Mouse (Mus musculus) kidney, adult 2 months (tissue): ENCODE results near the gene Pde1c. TPM values are rescaled to one million over a fixed set of nuclear protein-coding genes. Genes with fewer than 3 reads are reported as not detected.

Experiments used
- DNase-seq: peaks from one replicate; pipeline ENCODE4 v3.0.0; 2021
- H3K27ac ChIP-seq: fragments of 200-500 bp; 2 replicates; pipeline ENCODE4 v1.5.1; 2012; ENCODE audit warnings: low read depth, low read length, control low read depth, inconsistent platforms; ENCODE audit not compliant: insufficient read depth
- H3K27me3 ChIP-seq: fragments of 200-500 bp; replicated peaks from 2 replicates; pipeline ENCODE4 v1.6.1; 2012; ENCODE audit warnings: mild to moderate bottlenecking, moderate library complexity, low read length, inconsistent platforms; ENCODE audit not compliant: control insufficient read depth, insufficient read depth
- H3K36me3 ChIP-seq: fragments of 200-500 bp; 2 replicates; pipeline ENCODE4 v1.6.1; 2012; ENCODE audit warnings: mild to moderate bottlenecking, moderate library complexity, low read length, inconsistent platforms; ENCODE audit not compliant: control insufficient read depth, insufficient read depth
- H3K4me1 ChIP-seq: fragments of 200-500 bp; 2 replicates; pipeline ENCODE4 v1.6.1; 2011; ENCODE audit warnings: low read length; ENCODE audit not compliant: control insufficient read depth, insufficient read depth
- H3K4me3 ChIP-seq: fragments of 200-500 bp; 2 replicates; pipeline ENCODE4 v1.5.1; 2011; ENCODE audit warnings: mild to moderate bottlenecking, low read depth, low read length, control low read depth; ENCODE audit not compliant: insufficient read depth
- CTCF ChIP-seq: fragments of 200-500 bp; conservative IDR thresholded peaks from 2 replicates; pipeline ENCODE4 v1.5.1; 2011; ENCODE audit warnings: low read depth, mild to moderate bottlenecking, control low read depth, low read length, moderate library complexity, mixed read lengths; ENCODE audit not compliant: insufficient read depth, insufficient read length
- POLR2A ChIP-seq: fragments of 200-500 bp; IDR thresholded peaks from one replicate; pipeline ENCODE4 v1.6.1; 2011; ENCODE audit warnings: low read depth, low read length, control low read depth
- WGBS: fragments of 180-500 bp; shearing (Covaris S2); methylation state at CpG from one replicate; pipeline ENCODE4 v1.1.7; 2018; 5-methylcytosine and 5-hydroxymethylcytosine counted together
- polyA plus RNA-seq: library from polyadenylated mRNA; depleted of rRNA; stranded (reverse); fragments of >200 nt; gene quantifications from 2 replicates; pipeline ENCODE4 v1.2.3, GENCODE M21; 2012

Gene Pde1c
- polyA plus RNA-seq, 1 experiment = 0.94 TPM

DNA sequence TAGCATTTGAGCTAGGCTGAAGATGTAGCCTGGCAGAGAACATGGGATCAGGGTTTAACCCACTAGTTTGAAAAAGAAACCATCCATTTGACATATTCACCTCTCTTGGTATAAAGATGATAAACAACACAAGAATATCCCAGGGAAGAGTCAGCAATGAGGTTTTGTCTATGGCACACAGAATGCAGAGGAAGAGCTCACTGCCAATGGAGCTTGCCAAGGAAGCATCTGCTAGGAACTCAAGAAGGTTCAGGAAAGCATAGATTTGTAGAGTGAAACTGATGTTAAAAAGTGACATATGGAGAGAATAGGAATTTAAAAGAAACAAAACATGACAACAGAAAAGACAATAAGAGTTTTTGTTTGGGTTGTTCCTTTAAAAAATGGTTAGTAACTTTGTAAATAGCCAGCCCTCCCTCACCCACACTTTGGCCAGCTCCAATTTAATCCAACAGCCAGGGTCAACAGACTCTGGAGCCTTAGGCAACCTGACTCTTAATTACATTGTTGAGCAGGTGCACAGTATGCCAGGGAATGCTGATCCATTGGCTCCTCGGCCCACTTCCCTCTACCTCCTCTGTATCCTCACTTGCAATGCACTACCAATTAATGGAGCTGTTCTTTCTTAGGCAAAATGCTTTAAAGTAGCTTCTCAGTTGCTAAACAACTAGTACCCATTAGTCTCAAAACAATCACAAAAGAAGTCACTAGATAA lies 377.3 kb downstream of the Pde1c start:
- H3K4me3 ChIP-seq = no peak overlapping the region
- H3K27me3 ChIP-seq = no peaks in the 10 kb centered on the region
- no peaks in the 10 kb centered on the region for H3K36me3 ChIP-seq
- no peak overlapping the region for H3K27ac ChIP-seq
- TF ChIP-seq CTCF = no peak
- 48% methylated on average over 1 of the region's 1 CpGs for WGBS
- no peaks in the 10 kb centered on the region for H3K4me1 ChIP-seq
- DNase-seq = no peak

DNA sequence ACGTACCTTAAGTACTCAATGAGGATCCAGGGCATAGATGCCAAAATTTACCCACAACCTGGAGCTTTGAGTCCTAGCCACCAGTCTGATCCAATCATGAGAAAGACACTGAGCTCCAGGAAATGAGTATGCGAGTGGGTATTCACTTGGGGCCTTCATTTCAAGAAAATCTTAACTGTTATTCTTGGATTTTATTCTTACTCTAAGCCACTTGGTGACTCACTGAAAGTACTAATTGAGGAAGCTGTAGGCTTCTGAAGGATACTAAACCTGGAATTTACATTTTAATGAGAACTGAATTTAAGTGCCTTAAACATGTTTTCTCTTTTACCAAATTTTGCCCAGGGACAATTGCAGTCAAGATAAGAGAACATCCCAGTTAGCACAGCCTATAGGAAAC lies 392.4 kb downstream of the Pde1c start:
- no peak overlapping the region for H3K4me3 ChIP-seq
- no peaks in the 10 kb centered on the region for H3K4me1 ChIP-seq
- H3K36me3 ChIP-seq = no peaks in the 10 kb centered on the region
- no peak overlapping the region for H3K27ac ChIP-seq
- H3K27me3 ChIP-seq = no peaks in the 10 kb centered on the region
- no peak for DNase-seq
- TF ChIP-seq CTCF = no peak
- TF ChIP-seq POLR2A = no peak
- WGBS = 82% methylated on average over 2 of the region's 2 CpGs

DNA sequence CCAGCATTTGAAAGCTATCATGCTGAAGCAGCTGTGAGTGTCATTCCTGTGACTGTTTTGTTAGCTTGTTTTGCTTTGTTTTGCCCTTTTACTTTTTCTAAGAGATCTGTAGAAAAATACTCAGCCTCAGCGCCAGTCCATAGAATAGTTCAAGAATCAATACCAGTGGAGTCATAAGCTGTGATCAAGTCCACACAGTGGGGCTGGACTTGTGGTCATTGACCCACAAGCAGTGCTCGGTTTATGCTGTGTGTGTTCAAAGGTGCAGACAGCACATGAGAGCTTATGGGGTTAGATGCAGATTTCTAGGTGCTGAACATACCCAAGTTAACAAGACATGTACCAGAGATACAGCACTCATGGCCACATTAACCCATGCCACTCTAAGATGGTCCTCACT lies 396.7 kb downstream of the Pde1c start:
- H3K27ac ChIP-seq = no peak overlapping the region
- WGBS = 76% methylated on average over 2 of the region's 2 CpGs
- H3K4me1 ChIP-seq = no peaks in the 10 kb centered on the region
- H3K27me3 ChIP-seq = no peaks in the 10 kb centered on the region
- no peaks in the 10 kb centered on the region for H3K36me3 ChIP-seq
- DNase-seq = no peak
- no peak overlapping the region for H3K4me3 ChIP-seq
- TF ChIP-seq CTCF = no peak
- TF ChIP-seq POLR2A = no peak

DNA sequence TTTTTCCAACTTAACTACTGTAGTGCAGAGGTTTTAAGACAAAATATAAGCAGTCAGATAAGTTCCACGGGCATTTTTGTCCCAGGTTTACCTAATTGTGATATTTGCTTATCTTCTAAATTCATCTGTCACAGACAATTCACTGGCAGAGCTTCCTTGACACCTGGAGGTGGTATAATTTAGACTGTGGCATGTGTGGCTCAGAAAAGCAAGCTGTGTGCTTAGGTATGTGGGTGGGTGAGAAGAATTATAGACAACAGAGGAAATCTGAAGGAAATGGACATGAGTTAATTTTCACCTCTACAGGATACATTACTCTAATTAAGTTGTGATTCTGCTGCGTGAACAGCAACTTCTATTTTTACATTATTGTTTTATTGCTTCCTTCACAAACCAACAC lies 400.2 kb downstream of the Pde1c start:
- no peak overlapping the region for H3K27ac ChIP-seq
- no peaks in the 10 kb centered on the region for H3K27me3 ChIP-seq
- no peak for TF ChIP-seq POLR2A
- TF ChIP-seq CTCF = no peak
- no peaks in the 10 kb centered on the region for H3K4me1 ChIP-seq
- H3K4me3 ChIP-seq = no peak overlapping the region
- 50% methylated on average over 2 of the region's 2 CpGs for WGBS
- DNase-seq = no peak
- H3K36me3 ChIP-seq = no peaks in the 10 kb centered on the region

DNA sequence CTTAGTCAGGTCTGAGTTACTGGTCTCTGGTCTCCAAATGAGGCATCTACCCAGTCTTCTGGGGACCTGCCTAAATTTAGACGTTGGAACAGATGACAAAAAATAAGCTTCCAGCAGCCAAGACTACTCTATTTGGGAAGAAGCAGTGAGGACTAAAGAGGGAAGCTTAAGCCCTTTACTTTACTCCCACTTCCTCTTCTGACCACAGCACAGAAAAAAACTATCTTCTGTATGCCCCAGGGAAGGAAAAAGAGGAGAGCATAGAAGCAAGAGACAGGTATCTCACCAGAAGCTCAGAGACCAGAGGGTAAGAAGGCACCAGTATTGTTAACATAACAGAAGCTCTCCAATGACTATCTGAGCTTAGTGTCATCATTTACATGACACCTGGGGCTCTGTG lies 410.7 kb downstream of the Pde1c start:
- 62% methylated on average over 1 of the region's 1 CpGs for WGBS
- Histone ChIP-seq H3K4me1 (no peaks in the 10 kb centered on the region), H3K36me3 (no peaks in the 10 kb centered on the region), H3K27ac (no peak overlapping the region), H3K27me3 (no peaks in the 10 kb centered on the region), H3K4me3 (no peak overlapping the region)
- no peak for TF ChIP-seq POLR2A
- TF ChIP-seq CTCF = no peak
- DNase-seq = no peak

DNA sequence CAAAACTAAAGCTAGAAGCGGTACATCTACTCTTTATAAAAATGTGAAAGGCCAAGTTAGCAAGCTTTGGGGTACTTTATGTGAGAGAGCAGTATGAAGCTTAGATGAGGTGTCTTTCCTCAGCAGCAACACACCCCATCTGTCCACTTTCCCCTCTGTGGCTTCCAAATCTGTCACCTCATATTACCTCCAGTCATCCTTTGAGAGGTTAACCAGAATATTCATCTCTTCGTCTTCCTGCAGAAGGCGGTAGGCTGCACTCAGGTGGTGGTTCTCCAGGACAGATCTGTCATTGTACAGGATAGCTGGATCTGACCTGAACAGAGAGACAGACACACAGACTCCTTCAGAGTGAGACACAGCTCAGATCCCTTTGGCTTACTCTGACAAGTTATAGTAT lies 412.1 kb downstream of the Pde1c start:
- Histone ChIP-seq H3K4me3 (no peak overlapping the region), H3K36me3 (no peaks in the 10 kb centered on the region), H3K27me3 (no peaks in the 10 kb centered on the region), H3K27ac (no peak overlapping the region), H3K4me1 (no peaks in the 10 kb centered on the region)
- no peak for DNase-seq
- WGBS = 89% methylated on average over 3 of the region's 3 CpGs
- TF ChIP-seq POLR2A (no peak), CTCF (no peak)

DNA sequence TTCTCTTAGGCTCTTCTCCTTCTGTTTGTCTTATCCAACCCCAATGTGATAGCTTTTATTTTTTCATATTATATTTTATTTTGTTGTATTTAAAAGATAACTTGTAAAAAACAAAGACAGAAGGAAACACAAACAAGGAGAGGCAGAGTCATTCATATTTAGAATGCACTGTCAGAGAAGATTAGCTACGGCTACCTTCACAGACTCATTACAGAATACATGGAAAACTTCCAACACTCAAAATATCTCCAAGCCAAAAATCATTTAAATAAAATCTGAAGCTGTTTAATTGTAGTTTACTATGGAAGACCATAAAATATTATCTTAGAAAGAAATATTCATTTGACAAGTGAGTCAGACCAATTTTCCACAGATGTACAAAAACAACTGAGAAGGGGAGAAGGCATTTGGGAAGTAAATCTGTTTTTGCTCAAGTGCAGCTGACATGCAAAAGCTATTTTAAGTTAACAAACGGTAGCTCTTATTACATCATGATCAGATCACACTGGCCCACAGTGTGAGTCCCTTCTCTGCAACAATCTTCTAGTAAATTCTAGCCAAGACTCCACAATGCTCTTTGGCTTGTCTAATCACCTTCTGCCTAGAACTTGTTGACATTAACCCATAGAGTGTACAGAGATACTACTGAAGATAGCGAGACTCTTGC lies 438.3 kb downstream of the Pde1c start:
- TF ChIP-seq POLR2A (no peak), CTCF (no peak)
- Histone ChIP-seq H3K36me3 (no peaks in the 10 kb centered on the region), H3K27me3 (no peaks in the 10 kb centered on the region)

More for the DNA sequence above, 438.3 kb downstream of the Pde1c start:
- no peak for DNase-seq
- no peaks in the 10 kb centered on the region for H3K4me1 ChIP-seq
- no peak overlapping the region for H3K4me3 ChIP-seq
- WGBS = 58% methylated on average over 3 of the region's 3 CpGs
- no peak overlapping the region for H3K27ac ChIP-seq
